Mouse (Mus musculus): Measurements from ENCODE around the gene Atoh8.
A peak's percentile ranks its signal among the peaks of the same experiment; 100 is the strongest.

GRCm38 (mm10) chr6:72232411-72232810 is 3.0 kb downstream of the Atoh8 start:
- TF ChIP-seq CTCF (conservative IDR thresholded peaks at IDR 0.05 in 1 of 2, IDR thresholded peaks at IDR 0.05 in 1 of 2; ENCODE audit: low read depth in 2 of 2, low read length in 2 of 2), result peak in 1 of 2 experiments; percentile 69; a peak in 2 of 4 replicates
- no peak for TF ChIP-seq POLR2A (IDR thresholded peaks at IDR 0.05; ENCODE audit: low read depth, low read length)
- no peak for TF ChIP-seq KAT2A (IDR thresholded peaks at IDR 0.05; ENCODE audit: insufficient replicate concordance, low read length)

Measured in CH12.LX (cell line).